Mouse (Mus musculus) fat pad, adult 2 months (tissue): ENCODE measurements around the gene Plaur.
"Not testable (repeated sequence)": the region's sequence is repeated elsewhere in the genome, so short reads cannot be mapped to it uniquely, and the experiment has no call there.

Experiments used
- DNase-seq: peaks from one replicate; pipeline ENCODE4 v3.0.0-alpha.2; 2011; ENCODE audit warnings: low read depth, low spot score; ENCODE audit errors: extremely low read depth

Gene Plaur

GRCm38 (mm10) chr7:24506838-24507725 lies 44.8 kb downstream of the Plaur start, which contains the start of gene Zfp428:
Gene Zfp428 (plus strand): TSS chr7:24507006.
- no peak for DNase-seq

- no peak for DNase-seq
These were observed 45.4 kb downstream of the Plaur start for GRCm38 (mm10) chr7:24507726-24508114.

GRCm38 (mm10) chr7:24512355-24512754 lies 50.1 kb downstream of the Plaur start, which contains the start of gene AC161166.1:
Gene AC161166.1 (minus strand): TSS chr7:24512455.
- DNase-seq = no peak

- DNase-seq = not testable (repeated sequence)
These were observed 54.0 kb downstream of the Plaur start for GRCm38 (mm10) chr7:24516319-24516718.

- no peak for DNase-seq
These were observed 54.8 kb downstream of the Plaur start for GRCm38 (mm10) chr7:24517077-24517476.

GRCm38 (mm10) chr7:24517654-24518053 lies 55.4 kb downstream of the Plaur start:
- DNase-seq = no peak

- no peak for DNase-seq
These were observed 56.8 kb downstream of the Plaur start for GRCm38 (mm10) chr7:24519130-24519529.

GRCm38 (mm10) chr7:24520054-24520453 lies 57.8 kb downstream of the Plaur start:
- not testable (repeated sequence) for DNase-seq

- DNase-seq = no peak
These were observed 60.5 kb downstream of the Plaur start for GRCm38 (mm10) chr7:24522805-24523204.

- DNase-seq = no peak
These were observed 61.4 kb downstream of the Plaur start for GRCm38 (mm10) chr7:24523723-24524122.

GRCm38 (mm10) chr7:24524978-24525377 lies 62.7 kb downstream of the Plaur start:
- no peak for DNase-seq
